Mouse (Mus musculus) forebrain, embryonic 11.5 days (tissue): ENCODE results near the gene Tmem238l. TPM values are rescaled to one million over a fixed set of nuclear protein-coding genes. Genes with fewer than 3 reads are reported as not detected.

ENCODE experiments used
- ATAC-seq: fragments of 200-750 bp; cut with Nextera tagmentation; replicated peaks from 2 replicates; pipeline ENCODE4 v1.8.0; 2017; ENCODE audit warnings: moderate TSS enrichment; ENCODE audit not compliant: low FRiP score
- DNase-seq: peaks from one replicate; pipeline ENCODE4 v3.0.0-alpha.2; 2017; ENCODE audit warnings: low spot score
- H3K27ac ChIP-seq: fragments of 300-500 bp; sonication (generic); 2 replicates; pipeline ENCODE4 v1.5.1; 2014; ENCODE audit warnings: low read depth, low read length
- H3K27me3 ChIP-seq: fragments of 300-500 bp; sonication (generic); 2 replicates; pipeline ENCODE4 v1.6.1; 2014; ENCODE audit warnings: mild to moderate bottlenecking, low read length, mixed read lengths; ENCODE audit not compliant: control insufficient read depth, insufficient read depth
- H3K36me3 ChIP-seq: fragments of 300-500 bp; sonication (generic); 2 replicates; pipeline ENCODE4 v1.6.1; 2014; ENCODE audit warnings: mild to moderate bottlenecking, low read length, moderate library complexity, mixed read lengths; ENCODE audit not compliant: control insufficient read depth, insufficient read depth
- H3K4me1 ChIP-seq: fragments of 300-500 bp; sonication (generic); replicated peaks from 2 replicates; pipeline ENCODE4 v1.6.1; 2014; ENCODE audit warnings: low read length, mixed read lengths; ENCODE audit not compliant: control insufficient read depth, insufficient read depth
- H3K4me2 ChIP-seq: fragments of 300-500 bp; sonication (generic); 2 replicates; pipeline ENCODE4 v1.6.1; 2014; ENCODE audit warnings: low read depth, mild to moderate bottlenecking, low read length, moderate library complexity, mixed read lengths; ENCODE audit not compliant: severe bottlenecking
- H3K4me3 ChIP-seq: fragments of 300-500 bp; sonication (generic); 2 replicates; pipeline ENCODE4 v1.5.1; 2014; ENCODE audit warnings: low read depth, low read length
- H3K9ac ChIP-seq: fragments of 300-500 bp; sonication (generic); 2 replicates; pipeline ENCODE4 v1.6.1; 2014; ENCODE audit warnings: low read length
- H3K9me3 ChIP-seq: fragments of 300-500 bp; sonication (generic); 2 replicates; pipeline ENCODE4 v1.6.1; 2016; ENCODE audit warnings: low read length, mixed read lengths; ENCODE audit not compliant: control insufficient read depth
- WGBS: fragments of 180-500 bp; shearing (Covaris S2); extraction: QIAGEN DNeasy Blood & Tissue Kit; methylation state at CpG from one replicate; pipeline ENCODE4 v1.1.7; 2014; 5-methylcytosine and 5-hydroxymethylcytosine counted together
- polyA plus RNA-seq: library from polyadenylated mRNA; unstranded; fragments of >200 nt; fragmentation: Nextera tagmentation; extraction: Ambion mirVana; gene quantifications from 2 replicates; pipeline ENCODE4 v1.2.1, GENCODE M21; 2014

The Tmem238l gene
- polyA plus RNA-seq, result not detected in 2 replicates

- H3K27ac ChIP-seq, result no peak within 1 kb of the TSS
- H3K4me3 ChIP-seq, result no peak within 1 kb of the TSS
- no peaks in the 10 kb centered on the region for H3K36me3 ChIP-seq
- no peaks in the 10 kb centered on the region for H3K4me1 ChIP-seq
- no peaks in the 10 kb centered on the region for H3K27me3 ChIP-seq
- H3K4me2 ChIP-seq, result no peak within 1 kb of the TSS
- DNase-seq, result no peak
- no peak within 1 kb of the TSS for H3K9ac ChIP-seq
- no peaks in the 10 kb centered on the region; the same call in 1 of the 2 replicates for H3K9me3 ChIP-seq
- ATAC-seq, result no peak
- 85% methylated on average over 9 of the region's 9 CpGs for WGBS
Measured at GRCm38 (mm10) chr11:66956303-66956702, at the start of gene Tmem238l. Gene Tmem238l (plus strand): TSS chr11:66956638.

GRCm38 (mm10) chr11:66911811-66912210 is 44.6 kb upstream of the Tmem238l start, which contains the start of gene Pirt:
Gene Pirt (plus strand): TSS chr11:66911981.
- Histone ChIP-seq H3K9ac (no peak within 1 kb of the TSS), H3K27me3 (no peaks in the 10 kb centered on the region), H3K9me3 (no peaks in the 10 kb centered on the region), H3K4me2 (no peak within 1 kb of the TSS), H3K27ac (no peak within 1 kb of the TSS), H3K4me3 (no peak within 1 kb of the TSS), H3K36me3 (no peaks in the 10 kb centered on the region), H3K4me1 (no peaks in the 10 kb centered on the region)
- ATAC-seq (no peak), DNase-seq (no peak)
- WGBS, result 44% methylated on average over 10 of the region's 10 CpGs

- no peak overlapping the region for H3K4me2 ChIP-seq
- no peak for DNase-seq
- H3K4me3 ChIP-seq, result no peak overlapping the region
- H3K9ac ChIP-seq, result no peak overlapping the region
- ATAC-seq, result no peak
- H3K9me3 ChIP-seq, result no peaks in the 10 kb centered on the region
- no peaks in the 10 kb centered on the region for H3K36me3 ChIP-seq
- H3K27me3 ChIP-seq, result no peaks in the 10 kb centered on the region
- 60% methylated on average over 17 of the region's 17 CpGs for WGBS
- no peak overlapping the region for H3K27ac ChIP-seq
- no peaks in the 10 kb centered on the region for H3K4me1 ChIP-seq
Measured at GRCm38 (mm10) chr11:66912531-66913458, 43.6 kb upstream of the Tmem238l start.

GRCm38 (mm10) chr11:66914249-66914648 is 42.2 kb upstream of the Tmem238l start:
- Histone ChIP-seq H3K9me3 (no peaks in the 10 kb centered on the region), H3K4me3 (no peak overlapping the region), H3K36me3 (no peaks in the 10 kb centered on the region), H3K27ac (no peak overlapping the region), H3K4me1 (no peaks in the 10 kb centered on the region), H3K4me2 (no peak overlapping the region), H3K9ac (no peak overlapping the region), H3K27me3 (no peaks in the 10 kb centered on the region)
- DNase-seq (peak; percentile 73), ATAC-seq (peak; percentile 44; the same call in 1 of the 2 replicates)
- WGBS, result 26% methylated on average over 3 of the region's 3 CpGs

- Histone ChIP-seq H3K27me3 (no peaks in the 10 kb centered on the region), H3K27ac (no peak overlapping the region), H3K4me2 (no peak overlapping the region), H3K4me1 (no peaks in the 10 kb centered on the region; the same call in 1 of the 2 replicates), H3K4me3 (no peak overlapping the region), H3K9ac (no peak overlapping the region), H3K9me3 (no peaks in the 10 kb centered on the region), H3K36me3 (no peaks in the 10 kb centered on the region)
- ATAC-seq (no peak), DNase-seq (no peak)
- WGBS, result 80% methylated on average over 2 of the region's 2 CpGs
Measured at GRCm38 (mm10) chr11:66920012-66920411, 36.4 kb upstream of the Tmem238l start.

- WGBS, result 83% methylated on average over 11 of the region's 11 CpGs
- ATAC-seq (no peak), DNase-seq (no peak)
- Histone ChIP-seq H3K4me2 (no peak overlapping the region), H3K36me3 (no peaks in the 10 kb centered on the region), H3K9ac (no peak overlapping the region), H3K27ac (no peak overlapping the region), H3K4me3 (no peak overlapping the region), H3K4me1 (no peaks in the 10 kb centered on the region; the same call in 1 of the 2 replicates), H3K9me3 (no peaks in the 10 kb centered on the region), H3K27me3 (no peaks in the 10 kb centered on the region)
Measured at GRCm38 (mm10) chr11:66924095-66924823, 32.2 kb upstream of the Tmem238l start.

- Histone ChIP-seq H3K4me3 (no peak overlapping the region), H3K4me1 (no peaks in the 10 kb centered on the region), H3K9me3 (no peaks in the 10 kb centered on the region), H3K27me3 (no peaks in the 10 kb centered on the region), H3K4me2 (no peak overlapping the region), H3K9ac (no peak overlapping the region), H3K27ac (no peak overlapping the region), H3K36me3 (no peaks in the 10 kb centered on the region)
- 61% methylated on average over 3 of the region's 3 CpGs for WGBS
- ATAC-seq (no peak), DNase-seq (no peak)
Measured at GRCm38 (mm10) chr11:66928311-66928710, 28.1 kb upstream of the Tmem238l start.

GRCm38 (mm10) chr11:66932827-66933599 is 23.4 kb upstream of the Tmem238l start:
- H3K4me1 ChIP-seq, result no peaks in the 10 kb centered on the region
- H3K9ac ChIP-seq, result no peak overlapping the region
- no peak for DNase-seq
- H3K27me3 ChIP-seq, result no peaks in the 10 kb centered on the region
- no peak overlapping the region for H3K4me3 ChIP-seq
- 78% methylated on average over 9 of the region's 9 CpGs for WGBS
- H3K36me3 ChIP-seq, result no peaks in the 10 kb centered on the region
- no peak for ATAC-seq
- no peak overlapping the region for H3K27ac ChIP-seq
- no peaks in the 10 kb centered on the region for H3K9me3 ChIP-seq
- H3K4me2 ChIP-seq, result no peak overlapping the region
